Comparison of ENCODE assay signal across 8 mouse cellular contexts in the genomic region with DNA sequence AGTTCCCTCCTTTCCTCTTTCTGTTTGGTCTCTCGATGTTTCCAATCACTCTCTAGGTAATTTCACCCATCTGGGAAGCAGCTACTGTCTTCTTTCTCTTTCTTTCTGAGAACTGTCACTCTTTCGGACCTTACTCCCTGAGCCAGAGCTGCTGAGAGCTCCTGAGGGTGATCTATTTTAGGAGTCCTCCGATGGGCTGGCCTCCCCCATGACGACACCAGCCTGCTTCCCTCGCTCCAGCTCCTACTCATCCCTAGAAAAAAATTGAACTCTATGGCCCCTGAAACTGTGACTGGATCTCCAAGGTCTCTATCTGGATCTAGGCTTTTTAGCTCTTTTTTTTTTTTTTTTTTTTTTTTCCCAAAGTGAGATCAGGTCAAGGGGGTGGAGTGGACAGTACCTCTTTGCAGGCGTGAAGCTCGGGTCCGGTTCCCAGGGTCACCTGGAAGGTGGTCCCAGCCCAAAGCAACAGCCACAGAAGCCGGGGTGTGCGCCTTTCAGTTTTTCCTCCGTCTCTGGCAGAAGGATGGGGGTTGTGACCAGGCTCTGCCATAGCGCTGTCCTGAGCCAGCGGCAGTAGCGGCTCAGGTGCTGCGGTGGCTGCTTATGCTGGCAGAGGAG. TPM values are rescaled to one million over a fixed set of nuclear protein-coding genes. Genes with fewer than 3 reads are reported as not detected.
DNase-seq lines count a peak whose midpoint lies in the region; ATAC-seq lines count a peak whose summit lies in the region.

No protein-coding gene starts in this region.

- peak overlapping the region; percentile 59 for H3K4me2 ChIP-seq in lung, embryonic 16.5 days (ENCODE audit: low read depth, low read length)
- H3K4me2 ChIP-seq in intestine, embryonic 14.5 days (ENCODE audit: low read length) = peak overlapping the region; percentile 65
- peak overlapping the region; percentile 80 for H3K4me2 ChIP-seq in neural tube, embryonic 15.5 days

- H3K4me1 ChIP-seq in lung, embryonic 16.5 days (replicated peaks; ENCODE audit: control insufficient read depth, insufficient read depth, low read length) = peaks cover 20% of the 10 kb centered on the region
- H3K4me1 ChIP-seq in intestine, embryonic 14.5 days (replicated peaks; ENCODE audit: control insufficient read depth, insufficient read depth, low read length) = peaks cover 7% of the 10 kb centered on the region; the same call in 1 of the 2 replicates
- peaks cover 20% of the 10 kb centered on the region for H3K4me1 ChIP-seq in neural tube, embryonic 15.5 days

- H3K4me3 ChIP-seq in lung, embryonic 16.5 days (ENCODE audit: low read length) = peak overlapping the region; percentile 40
- H3K4me3 ChIP-seq in intestine, embryonic 14.5 days (ENCODE audit: low read depth, low read length) = peak overlapping the region; percentile 38
- peak overlapping the region; percentile 49 for H3K4me3 ChIP-seq in neural tube, embryonic 15.5 days (replicated peaks)

- WGBS in lung, embryonic 16.5 days = 12% methylated on average over 15 of the region's 15 CpGs
- 8% methylated on average over 15 of the region's 15 CpGs for WGBS in intestine, embryonic 14.5 days
- 6% methylated on average over 15 of the region's 15 CpGs for WGBS in neural tube, embryonic 15.5 days

- 0 out of 2 replicates have a peak overlapping the region, but pooled peaks have one; percentile 24 for H3K9ac ChIP-seq in lung, embryonic 16.5 days (ENCODE audit: low read length)
- H3K9ac ChIP-seq in intestine, embryonic 14.5 days (ENCODE audit: low read length) = no peak overlapping the region
- H3K9ac ChIP-seq in neural tube, embryonic 15.5 days (replicated peaks) = peak overlapping the region; percentile 44; the same call in 1 of the 2 replicates

- peaks cover 10% of the 10 kb centered on the region for H3K27me3 ChIP-seq in lung, embryonic 16.5 days (ENCODE audit: control insufficient read depth, insufficient read depth, low read depth, low read length)
- H3K27me3 ChIP-seq in intestine, embryonic 14.5 days (replicated peaks; ENCODE audit: control insufficient read depth, insufficient read depth, low read length) = peaks cover 19% of the 10 kb centered on the region
- H3K27me3 ChIP-seq in neural tube, embryonic 15.5 days (replicated peaks) = no peaks in the 10 kb centered on the region; the same call in 1 of the 2 replicates

- no peaks in the 10 kb centered on the region for H3K36me3 ChIP-seq in lung, embryonic 16.5 days (ENCODE audit: control insufficient read depth, insufficient read depth, low read length)
- H3K36me3 ChIP-seq in intestine, embryonic 14.5 days (ENCODE audit: control insufficient read depth, insufficient read depth, low read length) = no peaks in the 10 kb centered on the region
- H3K36me3 ChIP-seq in neural tube, embryonic 15.5 days = no peaks in the 10 kb centered on the region

- no peak overlapping the region for H3K27ac ChIP-seq in lung, embryonic 16.5 days (ENCODE audit: low read length)
- no peak overlapping the region for H3K27ac ChIP-seq in intestine, embryonic 14.5 days (ENCODE audit: low read depth)
- H3K27ac ChIP-seq in neural tube, embryonic 15.5 days (replicated peaks) = peak overlapping the region; percentile 81

- no peaks in the 10 kb centered on the region for H3K9me3 ChIP-seq in lung, embryonic 16.5 days (ENCODE audit: control insufficient read depth, low read length)
- H3K9me3 ChIP-seq in intestine, embryonic 14.5 days (ENCODE audit: control insufficient read depth, low read length) = no peaks in the 10 kb centered on the region
- H3K9me3 ChIP-seq in neural tube, embryonic 15.5 days (replicated peaks) = no peaks in the 10 kb centered on the region

- ATAC-seq in lung, embryonic 16.5 days (ENCODE audit: low read depth) = no peak
- no peak; the same call in 1 of the 2 replicates for ATAC-seq in intestine, embryonic 14.5 days (replicated peaks; ENCODE audit: low FRiP score, low TSS enrichment, low read depth)
- ATAC-seq in neural tube, embryonic 15.5 days (ENCODE audit: low FRiP score) = 0 out of 2 replicates have a peak, but pooled peaks have one; percentile 21

- DNase-seq in adrenal gland, adult 2 months = peak; percentile 9
- DNase-seq in adrenal gland, postnatal 25 days = no peak
- no peak for DNase-seq in lung, postnatal 36 days
- DNase-seq in intestine, embryonic 14.5 days (ENCODE audit: low spot score) = no peak
- DNase-seq in gastrocnemius, postnatal 4 days (ENCODE audit: low spot score in 2 of 2) = no peak
- no peak for DNase-seq in thymus, postnatal 14 days

RNA-seq across cellular contexts. Expression of a gene that starts 0.3 kb away (rescaled TPM):
- 1 to 10 TPM; 2.4 to 6.5 TPM for total RNA-seq in adrenal gland, adult 2 months (2021)
- polyA plus RNA-seq in adrenal gland, adult 2 months (2012; rRNA removed) = 2.4 and 2.5 TPM in 2 replicates
- 7.5 and 9.4 TPM in 2 replicates for total RNA-seq in adrenal gland, postnatal 25 days (2021)
- 19.6 and 22.3 TPM in 2 replicates for polyA plus RNA-seq in lung, embryonic 16.5 days (2015; fragmentation: Nextera tagmentation; extraction: Ambion mirVana)
- 1.2 and 9.5 TPM in 2 replicates for polyA plus RNA-seq in intestine, embryonic 14.5 days (2014; fragmentation: Nextera tagmentation; extraction: Ambion mirVana)
- polyA plus RNA-seq in neural tube, embryonic 15.5 days (2015; fragmentation: Nextera tagmentation; extraction: Ambion mirVana) = 12.1 and 15.8 TPM in 2 replicates
- total RNA-seq in gastrocnemius, postnatal 4 days (2021) = under 1 TPM in 1 of 2 experiments, not detected in 1; 0.10 TPM

RNA-seq across cellular contexts. Expression of a gene that starts 2.1 kb away (rescaled TPM):
- total RNA-seq in adrenal gland, adult 2 months (2021) = not detected
- not detected in 2 replicates for polyA plus RNA-seq in adrenal gland, adult 2 months (2012; rRNA removed)
- not detected in 2 replicates for total RNA-seq in adrenal gland, postnatal 25 days (2021)
- polyA plus RNA-seq in lung, embryonic 16.5 days (2015; fragmentation: Nextera tagmentation; extraction: Ambion mirVana) = 3.1 and 5.0 TPM in 2 replicates
- polyA plus RNA-seq in intestine, embryonic 14.5 days (2014; fragmentation: Nextera tagmentation; extraction: Ambion mirVana) = not detected in 2 replicates
- 0.87 and 1.2 TPM in 2 replicates for polyA plus RNA-seq in neural tube, embryonic 15.5 days (2015; fragmentation: Nextera tagmentation; extraction: Ambion mirVana)
- total RNA-seq in gastrocnemius, postnatal 4 days (2021) = not detected

RNA-seq across cellular contexts. Expression of a gene that starts 26.3 kb away (rescaled TPM):
- total RNA-seq in adrenal gland, adult 2 months (2021) = 10 to 100 TPM; 51.1 to 60.5 TPM
- 2.5 and 3.3 TPM in 2 replicates for polyA plus RNA-seq in adrenal gland, adult 2 months (2012; rRNA removed)
- 48.8 and 56.2 TPM in 2 replicates for total RNA-seq in adrenal gland, postnatal 25 days (2021)
- polyA plus RNA-seq in lung, embryonic 16.5 days (2015; fragmentation: Nextera tagmentation; extraction: Ambion mirVana) = 45.1 and 46.4 TPM in 2 replicates
- 34.9 and 37.9 TPM in 2 replicates for polyA plus RNA-seq in intestine, embryonic 14.5 days (2014; fragmentation: Nextera tagmentation; extraction: Ambion mirVana)
- 46.3 and 47.5 TPM in 2 replicates for polyA plus RNA-seq in neural tube, embryonic 15.5 days (2015; fragmentation: Nextera tagmentation; extraction: Ambion mirVana)
- total RNA-seq in gastrocnemius, postnatal 4 days (2021) = 10 to 100 TPM; 31.5 to 34.5 TPM

RNA-seq across cellular contexts. Expression of a gene that starts 35.5 kb away (rescaled TPM):
- total RNA-seq in adrenal gland, adult 2 months (2021) = 10 to 100 TPM; 28.7 to 30.3 TPM
- 0.78 and 0.98 TPM in 2 replicates for polyA plus RNA-seq in adrenal gland, adult 2 months (2012; rRNA removed)
- 25.0 and 27.6 TPM in 2 replicates for total RNA-seq in adrenal gland, postnatal 25 days (2021)
- 45.5 and 46.0 TPM in 2 replicates for polyA plus RNA-seq in lung, embryonic 16.5 days (2015; fragmentation: Nextera tagmentation; extraction: Ambion mirVana)
- polyA plus RNA-seq in intestine, embryonic 14.5 days (2014; fragmentation: Nextera tagmentation; extraction: Ambion mirVana) = 35.9 and 38.1 TPM in 2 replicates
- 43.7 and 46.5 TPM in 2 replicates for polyA plus RNA-seq in neural tube, embryonic 15.5 days (2015; fragmentation: Nextera tagmentation; extraction: Ambion mirVana)
- total RNA-seq in gastrocnemius, postnatal 4 days (2021) = 10 to 100 TPM; 20.6 to 20.8 TPM

RNA-seq across cellular contexts. Expression of a gene that starts 55.1 kb away (rescaled TPM):
- total RNA-seq in adrenal gland, adult 2 months (2021) = 10 to 100 TPM; 10.0 to 14.6 TPM
- 3.6 and 3.7 TPM in 2 replicates for polyA plus RNA-seq in adrenal gland, adult 2 months (2012; rRNA removed)
- 12.5 and 13.0 TPM in 2 replicates for total RNA-seq in adrenal gland, postnatal 25 days (2021)
- polyA plus RNA-seq in lung, embryonic 16.5 days (2015; fragmentation: Nextera tagmentation; extraction: Ambion mirVana) = 10.9 and 12.5 TPM in 2 replicates
- 10.8 and 11.2 TPM in 2 replicates for polyA plus RNA-seq in intestine, embryonic 14.5 days (2014; fragmentation: Nextera tagmentation; extraction: Ambion mirVana)
- polyA plus RNA-seq in neural tube, embryonic 15.5 days (2015; fragmentation: Nextera tagmentation; extraction: Ambion mirVana) = 80.5 and 94.7 TPM in 2 replicates
- total RNA-seq in gastrocnemius, postnatal 4 days (2021) = 1 to 10 TPM; 7.7 to 8.9 TPM
